In the genomic region with DNA sequence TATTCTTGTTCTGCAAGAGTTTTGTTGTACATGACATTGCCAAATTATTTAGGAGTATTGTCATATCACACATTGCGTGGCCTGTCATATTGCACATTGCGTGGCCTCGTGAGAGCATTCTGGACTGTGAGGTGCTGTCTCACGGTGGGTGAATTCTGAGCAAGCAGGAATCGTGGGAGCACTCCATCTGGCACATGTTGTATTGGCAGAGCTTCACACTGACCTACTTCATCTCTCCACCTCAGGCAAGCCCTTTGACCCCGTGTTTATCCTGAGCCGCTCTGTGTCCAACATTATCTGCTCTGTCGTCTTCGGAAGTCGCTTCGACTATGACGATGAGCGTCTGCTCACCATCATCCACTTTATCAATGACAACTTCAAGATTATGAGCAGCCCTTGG, we compare ENCODE assay signal across 25 mouse cellular contexts. TPM values are rescaled to one million over a fixed set of nuclear protein-coding genes. Genes with fewer than 3 reads are reported as not detected.
A peak's percentile ranks its signal among the peaks of the same experiment; 100 is the strongest.
DNase-seq lines count a peak whose midpoint lies in the region; ATAC-seq and TF ChIP-seq lines count a peak whose summit lies in the region.
"Had no signal": no experiment of that assay in that cellular context is flagged by ENCODE, and none has a peak within 500 bp of the region (broad histone marks: within the 10 kb centered on the region; RNA-seq: fewer than 3 reads in every experiment).

No protein-coding gene starts in this region.

- WGBS in kidney, adult 2 months, result 66% methylated on average over 13 of the region's 13 CpGs
- WGBS in kidney, embryonic 14.5 days, result 90% methylated on average over 13 of the region's 13 CpGs
- 87% methylated on average over 13 of the region's 13 CpGs for WGBS in kidney, embryonic 16.5 days

- H3K36me3 ChIP-seq in kidney, adult 2 months (ENCODE audit: control insufficient read depth, insufficient read depth, low read length), result no peaks in the 10 kb centered on the region
- H3K36me3 ChIP-seq in kidney, embryonic 14.5 days (ENCODE audit: control insufficient read depth, insufficient read depth, low read length), result no peaks in the 10 kb centered on the region
- no peaks in the 10 kb centered on the region for H3K36me3 ChIP-seq in kidney, embryonic 16.5 days (ENCODE audit: insufficient read depth, low read length)
- H3K36me3 ChIP-seq: embryonic facial prominence, embryonic 12.5 days; embryonic facial prominence, embryonic 15.5 days; heart, embryonic 13.5 days had no signal

- no peak for ATAC-seq in kidney, embryonic 14.5 days (ENCODE audit: low FRiP score, low TSS enrichment)
- ATAC-seq in kidney, embryonic 16.5 days (ENCODE audit: low FRiP score, low TSS enrichment), result no peak
- ATAC-seq: CD4-positive, CD25-positive, alpha-beta regulatory T cell, adult 4 months had no signal

- TF ChIP-seq CTCF in kidney, adult 2 months (conservative IDR thresholded peaks at IDR 0.05; ENCODE audit: insufficient read depth, insufficient read length, low read depth, low read length), result no peak

- peaks cover 11% of the 10 kb centered on the region; the same call in 1 of the 2 replicates for H3K4me1 ChIP-seq in kidney, adult 2 months (ENCODE audit: control insufficient read depth, insufficient read depth, low read length)
- H3K4me1 ChIP-seq in kidney, embryonic 14.5 days (ENCODE audit: control insufficient read depth, insufficient read depth, low read length), result no peaks in the 10 kb centered on the region
- peaks cover 3% of the 10 kb centered on the region; the same call in 1 of the 2 replicates for H3K4me1 ChIP-seq in kidney, embryonic 16.5 days (ENCODE audit: insufficient read depth, low read length)
- H3K4me1 ChIP-seq: embryonic facial prominence, embryonic 12.5 days; embryonic facial prominence, embryonic 15.5 days had no signal

- DNase-seq in kidney, adult 2 months, result peak; percentile 62
- DNase-seq in kidney, postnatal 36 days, result peak; percentile 32 to 41
- peak; percentile 35 for DNase-seq in testis, postnatal 10 days (ENCODE audit: low spot score)
- DNase-seq in testis, postnatal 14 days (ENCODE audit: low spot score), result no peak
- DNase-seq: cerebellum, adult 11 months; cerebellum, adult 2 months; cerebellum, adult 9-11 months; forebrain, postnatal 0 days; gastrocnemius, adult 2 months; gastrocnemius, postnatal 14 days; heart, adult 18-20 months had no signal

- no peak overlapping the region for H3K4me3 ChIP-seq in kidney, adult 2 months (ENCODE audit: insufficient read depth, low read depth, low read length)
- H3K4me3 ChIP-seq in kidney, embryonic 14.5 days (ENCODE audit: low read length), result no peak overlapping the region
- no peak overlapping the region for H3K4me3 ChIP-seq in kidney, embryonic 16.5 days (ENCODE audit: low read length)
- H3K4me3 ChIP-seq: embryonic facial prominence, embryonic 12.5 days; embryonic facial prominence, embryonic 15.5 days; gastrocnemius, adult 2 months; heart, embryonic 13.5 days had no signal

- TF ChIP-seq POLR2A in kidney, adult 2 months (IDR thresholded peaks at IDR 0.05; ENCODE audit: low read depth, low read length), result no peak

- H3K9me3 ChIP-seq in kidney, embryonic 14.5 days (ENCODE audit: control insufficient read depth, low read length), result peaks cover 2% of the 10 kb centered on the region; the same call in 1 of the 2 replicates
- H3K9me3 ChIP-seq in kidney, embryonic 16.5 days (ENCODE audit: low read length), result peaks cover 3% of the 10 kb centered on the region; the same call in 1 of the 2 replicates
- H3K9me3 ChIP-seq: embryonic facial prominence, embryonic 15.5 days had no signal

- H3K9ac ChIP-seq in kidney, embryonic 14.5 days (ENCODE audit: low read depth, low read length), result no peak overlapping the region
- H3K9ac ChIP-seq in kidney, embryonic 16.5 days (replicated peaks; ENCODE audit: low read length), result no peak overlapping the region
- H3K9ac ChIP-seq: embryonic facial prominence, embryonic 12.5 days; embryonic facial prominence, embryonic 15.5 days; forebrain, postnatal 0 days; heart, embryonic 13.5 days; hindbrain, embryonic 14.5 days had no signal

- no peak overlapping the region for H3K4me2 ChIP-seq in kidney, embryonic 14.5 days (replicated peaks; ENCODE audit: low read depth, low read length)
- no peak overlapping the region for H3K4me2 ChIP-seq in kidney, embryonic 16.5 days (replicated peaks; ENCODE audit: low read depth, low read length)
- H3K4me2 ChIP-seq: embryonic facial prominence, embryonic 12.5 days; embryonic facial prominence, embryonic 15.5 days; heart, embryonic 13.5 days; hindbrain, embryonic 14.5 days had no signal

- no peaks in the 10 kb centered on the region for H3K27me3 ChIP-seq in kidney, adult 2 months (replicated peaks; ENCODE audit: control insufficient read depth, insufficient read depth, low read length)
- no peaks in the 10 kb centered on the region for H3K27me3 ChIP-seq in kidney, embryonic 14.5 days (ENCODE audit: control insufficient read depth, insufficient read depth, low read length)
- no peaks in the 10 kb centered on the region for H3K27me3 ChIP-seq in kidney, embryonic 16.5 days (ENCODE audit: insufficient read depth, low read length)
- H3K27me3 ChIP-seq: embryonic facial prominence, embryonic 12.5 days; embryonic facial prominence, embryonic 15.5 days; heart, embryonic 13.5 days had no signal

- no peak overlapping the region for H3K27ac ChIP-seq in kidney, adult 2 months (ENCODE audit: insufficient read depth, low read depth, low read length)
- H3K27ac ChIP-seq in kidney, embryonic 14.5 days (ENCODE audit: low read depth, low read length), result no peak overlapping the region
- H3K27ac ChIP-seq in kidney, embryonic 16.5 days (ENCODE audit: low read length), result no peak overlapping the region
- H3K27ac ChIP-seq: embryonic facial prominence, embryonic 12.5 days; embryonic facial prominence, embryonic 15.5 days; gastrocnemius, adult 2 months; heart, embryonic 13.5 days; hindbrain, embryonic 14.5 days had no signal

RNA-seq across cellular contexts. Expression of a gene that starts 9.2 kb away (rescaled TPM):
- polyA plus RNA-seq in kidney, adult 2 months (2012; rRNA removed), result 5.3 and 6.5 TPM in 2 replicates
- not detected in 2 replicates for polyA plus RNA-seq in kidney, embryonic 14.5 days (2014; fragmentation: Nextera tagmentation; extraction: Ambion mirVana)
- 0.30 and 0.49 TPM in 2 replicates for polyA plus RNA-seq in kidney, embryonic 16.5 days (2015; fragmentation: Nextera tagmentation; extraction: Ambion mirVana)
- polyA plus RNA-seq: C2C12; CD4-positive, CD25-positive, alpha-beta regulatory T cell, adult 4 months; forebrain, embryonic 11.5 days; forebrain, embryonic 14.5 days; heart, embryonic 13.5 days; hindbrain, embryonic 11.5 days; hindbrain, embryonic 14.5 days had no signal

RNA-seq across cellular contexts. Expression of a gene that starts 24.6 kb away (rescaled TPM):
- not detected in 2 replicates for polyA plus RNA-seq in kidney, adult 2 months (2012; rRNA removed)
- polyA plus RNA-seq in kidney, embryonic 14.5 days (2014; fragmentation: Nextera tagmentation; extraction: Ambion mirVana), result not detected in 2 replicates
- polyA plus RNA-seq in kidney, embryonic 16.5 days (2015; fragmentation: Nextera tagmentation; extraction: Ambion mirVana), result 0.10 and 0.24 TPM in 2 replicates
- polyA plus RNA-seq: adrenal gland, adult 2 months; C2C12; cerebellum, adult 2 months; forebrain, embryonic 14.5 days; frontal cortex, adult 2 months; hindbrain, embryonic 11.5 days had no signal

RNA-seq across cellular contexts. Expression of a gene that starts 37.7 kb away (rescaled TPM):
- polyA plus RNA-seq in kidney, adult 2 months (2012; rRNA removed), result 84.9 and 93.7 TPM in 2 replicates
- polyA plus RNA-seq in kidney, embryonic 14.5 days (2014; fragmentation: Nextera tagmentation; extraction: Ambion mirVana), result 33.1 and 37.8 TPM in 2 replicates
- 75.4 and 76.9 TPM in 2 replicates for polyA plus RNA-seq in kidney, embryonic 16.5 days (2015; fragmentation: Nextera tagmentation; extraction: Ambion mirVana)

RNA-seq across cellular contexts. Expression of a gene that starts 49.8 kb away (rescaled TPM):
- 55.9 and 57.4 TPM in 2 replicates for polyA plus RNA-seq in kidney, adult 2 months (2012; rRNA removed)
- 51.5 and 60.2 TPM in 2 replicates for polyA plus RNA-seq in kidney, embryonic 14.5 days (2014; fragmentation: Nextera tagmentation; extraction: Ambion mirVana)
- 65.7 and 67.9 TPM in 2 replicates for polyA plus RNA-seq in kidney, embryonic 16.5 days (2015; fragmentation: Nextera tagmentation; extraction: Ambion mirVana)

RNA-seq across cellular contexts. Expression of a gene that starts 51.9 kb away (rescaled TPM):
- polyA plus RNA-seq in kidney, adult 2 months (2012; rRNA removed), result not detected in 2 replicates
- polyA plus RNA-seq in kidney, embryonic 14.5 days (2014; fragmentation: Nextera tagmentation; extraction: Ambion mirVana), result not detected in 2 replicates
- not detected in 2 replicates for polyA plus RNA-seq in kidney, embryonic 16.5 days (2015; fragmentation: Nextera tagmentation; extraction: Ambion mirVana)
- polyA plus RNA-seq: CD4-positive, CD25-positive, alpha-beta regulatory T cell, adult 4 months; cerebellum, adult 2 months; forebrain, embryonic 14.5 days; forebrain, postnatal 0 days; heart, embryonic 16.5 days; hindbrain, embryonic 11.5 days; hindbrain, embryonic 14.5 days had no signal
